Mouse (Mus musculus) E14TG2a.4 (cell line): ENCODE results near the gene Iffo2.

Source experiments
- H3K27me3 ChIP-seq: 2 replicates; pipeline ENCODE4 v1.6.1; 2014; ENCODE audit warnings: low read length, control low read depth; ENCODE audit not compliant: insufficient read depth
- H3K36me3 ChIP-seq: 2 replicates; pipeline ENCODE4 v1.6.1; 2014; ENCODE audit warnings: low read length, control low read depth; ENCODE audit not compliant: insufficient read depth
- H3K4me1 ChIP-seq: replicated peaks from 2 replicates; pipeline ENCODE4 v1.6.1; 2014; ENCODE audit warnings: low read depth, low read length, control low read depth
- H3K4me3 ChIP-seq: replicated peaks from 2 replicates; pipeline ENCODE4 v1.5.1; 2014; ENCODE audit warnings: mild to moderate bottlenecking, low read length
- H3K9me3 ChIP-seq: 2 replicates; pipeline ENCODE4 v1.6.1; 2014; ENCODE audit warnings: low read length, control low read depth
- CTCF ChIP-seq: conservative IDR thresholded peaks from 2 replicates; pipeline ENCODE4 v1.5.1; 2014; ENCODE audit warnings: low read length
- NANOG ChIP-seq: IDR thresholded peaks from 2 replicates; pipeline ENCODE4 v1.6.1; 2014; ENCODE audit warnings: borderline replicate concordance, low read length, mixed read lengths
- POU5F1 ChIP-seq: IDR thresholded peaks from 2 replicates; pipeline ENCODE4 v1.6.1; 2014; ENCODE audit warnings: low read length, borderline replicate concordance

Gene Iffo2

GRCm38 (mm10) chr4:139492258-139492833 lies 38.0 kb upstream of the Iffo2 start:
- Histone ChIP-seq H3K36me3 (peaks cover 53% of the 10 kb centered on the region), H3K4me1 (peaks cover 21% of the 10 kb centered on the region), H3K27me3 (no peaks in the 10 kb centered on the region), H3K9me3 (peaks cover 4% of the 10 kb centered on the region; the same call in 1 of the 2 replicates), H3K4me3 (no peak overlapping the region)
- TF ChIP-seq NANOG (no peak), POU5F1 (no peak), CTCF (no peak)

- peaks cover 42% of the 10 kb centered on the region for H3K36me3 ChIP-seq
- no peaks in the 10 kb centered on the region for H3K27me3 ChIP-seq
- no peak overlapping the region for H3K4me3 ChIP-seq
- TF ChIP-seq CTCF (no peak), POU5F1 (no peak), NANOG (no peak)
- peaks cover 4% of the 10 kb centered on the region; the same call in 1 of the 2 replicates for H3K9me3 ChIP-seq
- H3K4me1 ChIP-seq: peaks cover 16% of the 10 kb centered on the region
Measured at GRCm38 (mm10) chr4:139493227-139494025, 36.9 kb upstream of the Iffo2 start.

GRCm38 (mm10) chr4:139500814-139501213 lies 29.5 kb upstream of the Iffo2 start:
- H3K4me3 ChIP-seq: peak overlapping the region; percentile 64
- peaks cover 21% of the 10 kb centered on the region for H3K4me1 ChIP-seq
- peaks cover 13% of the 10 kb centered on the region for H3K27me3 ChIP-seq
- no peaks in the 10 kb centered on the region for H3K36me3 ChIP-seq
- TF ChIP-seq NANOG (no peak), POU5F1 (no peak), CTCF (no peak)
- no peaks in the 10 kb centered on the region; the same call in 1 of the 2 replicates for H3K9me3 ChIP-seq

DNA sequence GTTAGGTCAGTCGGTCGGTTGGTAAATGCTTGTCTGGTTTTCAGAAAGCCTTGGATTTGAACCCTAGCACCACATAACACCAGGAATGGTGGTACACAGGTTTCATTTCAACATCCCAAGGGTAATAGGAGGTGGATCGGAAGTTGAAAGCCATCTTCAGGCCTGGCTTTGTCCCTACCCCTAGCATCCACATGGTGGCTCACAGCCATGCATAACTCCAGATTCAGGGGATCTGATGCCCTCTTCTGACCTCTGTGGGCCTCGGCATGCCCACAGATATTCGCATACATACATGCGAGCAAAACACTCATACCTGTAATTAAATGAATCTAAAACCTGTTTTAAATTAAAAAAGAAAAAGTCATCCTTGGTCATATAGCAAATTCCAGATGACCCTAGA lies 28.6 kb upstream of the Iffo2 start:
- TF ChIP-seq POU5F1: no peak
- no peak for TF ChIP-seq NANOG
- no peak for TF ChIP-seq CTCF
- H3K27me3 ChIP-seq: peaks cover 13% of the 10 kb centered on the region

GRCm38 (mm10) chr4:139503919-139504318 lies 26.4 kb upstream of the Iffo2 start:
- no peak overlapping the region for H3K4me3 ChIP-seq
- no peak for TF ChIP-seq POU5F1
- TF ChIP-seq NANOG: no peak
- TF ChIP-seq CTCF: no peak

More for the DNA sequence above, 28.6 kb upstream of the Iffo2 start:
- H3K9me3 ChIP-seq: no peaks in the 10 kb centered on the region
- no peak overlapping the region for H3K4me3 ChIP-seq
- peaks cover 26% of the 10 kb centered on the region for H3K4me1 ChIP-seq
- H3K36me3 ChIP-seq: no peaks in the 10 kb centered on the region

DNA sequence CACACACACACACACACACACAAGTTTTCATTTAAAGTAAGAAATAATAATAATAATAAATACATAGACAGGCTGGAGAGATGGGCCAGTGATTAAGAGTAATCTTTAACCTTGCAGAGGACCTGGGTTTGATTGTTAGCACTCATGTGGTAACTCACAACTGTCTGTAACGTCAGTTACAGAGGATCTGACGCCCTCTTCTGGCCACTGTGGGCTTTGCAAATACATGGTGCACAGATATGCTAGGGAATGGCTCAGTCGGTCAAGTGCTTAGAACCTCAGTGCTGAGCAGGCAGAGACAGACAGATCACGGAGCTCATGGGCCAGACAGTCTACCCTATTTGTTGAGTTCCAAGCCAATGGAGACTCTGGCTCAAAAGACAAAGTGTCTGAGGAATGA lies 24.6 kb upstream of the Iffo2 start:
- Histone ChIP-seq H3K36me3 (no peaks in the 10 kb centered on the region), H3K9me3 (no peaks in the 10 kb centered on the region), H3K4me3 (no peak overlapping the region), H3K27me3 (no peaks in the 10 kb centered on the region), H3K4me1 (peaks cover 16% of the 10 kb centered on the region)
- peak; percentile 21 for TF ChIP-seq CTCF
- TF ChIP-seq NANOG: no peak
- no peak for TF ChIP-seq POU5F1

More at GRCm38 (mm10) chr4:139503919-139504318, 26.4 kb upstream of the Iffo2 start:
- H3K27me3 ChIP-seq: peaks cover 13% of the 10 kb centered on the region
- H3K36me3 ChIP-seq: no peaks in the 10 kb centered on the region
- H3K4me1 ChIP-seq: peaks cover 22% of the 10 kb centered on the region
- H3K9me3 ChIP-seq: no peaks in the 10 kb centered on the region

DNA sequence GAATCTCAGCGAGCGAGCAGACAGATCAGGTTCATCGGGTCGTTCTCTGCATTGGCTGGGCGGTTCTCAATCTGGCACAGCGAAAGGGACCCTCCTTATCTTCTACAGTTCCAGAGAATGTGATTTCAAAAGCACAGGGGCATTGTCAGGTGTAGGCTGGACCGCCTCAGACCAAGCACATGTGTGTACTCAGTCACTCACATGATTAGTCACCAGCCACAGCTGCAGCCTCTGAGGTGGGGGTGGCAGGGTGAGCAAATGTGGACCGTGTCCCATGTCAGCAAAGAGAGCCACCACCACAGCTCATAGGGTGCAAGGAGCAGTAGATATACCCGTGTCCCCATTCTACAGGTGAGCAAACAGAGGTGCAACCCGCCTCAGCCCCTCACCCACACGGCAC lies 23.6 kb upstream of the Iffo2 start:
- Histone ChIP-seq H3K36me3 (no peaks in the 10 kb centered on the region), H3K4me3 (no peak overlapping the region), H3K9me3 (no peaks in the 10 kb centered on the region), H3K4me1 (peaks cover 7% of the 10 kb centered on the region; the same call in 1 of the 2 replicates), H3K27me3 (no peaks in the 10 kb centered on the region)
- no peak for TF ChIP-seq POU5F1
- TF ChIP-seq CTCF: no peak
- TF ChIP-seq NANOG: no peak

DNA sequence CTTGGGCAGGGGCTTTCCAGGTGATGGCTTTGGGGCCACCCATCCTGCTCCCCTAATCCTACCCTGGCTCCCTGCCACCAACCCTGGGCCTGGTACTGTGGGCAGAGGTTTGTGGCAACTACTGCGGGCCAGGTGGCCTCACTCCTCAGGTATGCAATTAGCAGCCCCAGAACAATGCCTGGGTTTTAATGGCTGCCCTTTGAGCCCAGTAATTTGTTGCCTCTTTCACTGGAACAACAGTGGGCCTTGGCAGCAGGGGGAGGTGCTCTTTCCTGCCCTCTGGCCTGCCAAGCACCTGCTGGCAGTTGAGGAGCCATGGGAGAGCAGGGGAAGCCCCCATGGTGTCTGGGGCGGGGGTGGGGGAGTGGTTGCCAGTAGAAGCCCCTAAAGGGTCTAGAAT lies 21.3 kb upstream of the Iffo2 start:
- no peaks in the 10 kb centered on the region for H3K27me3 ChIP-seq
- no peaks in the 10 kb centered on the region for H3K36me3 ChIP-seq
- H3K4me3 ChIP-seq: no peak overlapping the region
- H3K9me3 ChIP-seq: no peaks in the 10 kb centered on the region
- TF ChIP-seq NANOG: no peak
- TF ChIP-seq CTCF: no peak
- TF ChIP-seq POU5F1: no peak
- H3K4me1 ChIP-seq: peaks cover 7% of the 10 kb centered on the region; the same call in 1 of the 2 replicates

- no peak for TF ChIP-seq POU5F1
- TF ChIP-seq NANOG: no peak
- TF ChIP-seq CTCF: no peak
- no peaks in the 10 kb centered on the region for H3K27me3 ChIP-seq
- H3K9me3 ChIP-seq: no peaks in the 10 kb centered on the region
- no peak overlapping the region for H3K4me3 ChIP-seq
- H3K36me3 ChIP-seq: no peaks in the 10 kb centered on the region
- H3K4me1 ChIP-seq: peaks cover 3% of the 10 kb centered on the region; the same call in 1 of the 2 replicates
Measured at GRCm38 (mm10) chr4:139511557-139511956, 18.8 kb upstream of the Iffo2 start.
